Mouse (Mus musculus) T-helper 17 cell (primary cell): ENCODE measurements around the gene H2afv.
"Not testable (repeated sequence)": the region's sequence is repeated elsewhere in the genome, so short reads cannot be mapped to it uniquely, and the experiment has no call there.

Experiments
- in situ Hi-C, 2 experiments: fragments of 300-600 bp; cut with MboI, MseI; formaldehyde crosslinking; loops; 1 replicate in 1 of 2; 2 replicates in 1 of 2; pipeline ENCODE4 v1.15.1; 2025; ENCODE audit warnings: high pct_unique_total_duplicates in 2 of 2

Gene H2afv

GRCm38 (mm10) chr11:6471054-6471453, 26.8 kb upstream of the H2afv start:
- in situ Hi-C loops, result no loop called here

- in situ Hi-C loops, result no loop called here
Observed at GRCm38 (mm10) chr11:6468541-6468940, 24.3 kb upstream of the H2afv start.

GRCm38 (mm10) chr11:6465122-6465521, 20.9 kb upstream of the H2afv start:
- in situ Hi-C loops, result no loop called here

GRCm38 (mm10) chr11:6463159-6463837, 19.1 kb upstream of the H2afv start:
- in situ Hi-C loops, result no loop called here

DNA sequence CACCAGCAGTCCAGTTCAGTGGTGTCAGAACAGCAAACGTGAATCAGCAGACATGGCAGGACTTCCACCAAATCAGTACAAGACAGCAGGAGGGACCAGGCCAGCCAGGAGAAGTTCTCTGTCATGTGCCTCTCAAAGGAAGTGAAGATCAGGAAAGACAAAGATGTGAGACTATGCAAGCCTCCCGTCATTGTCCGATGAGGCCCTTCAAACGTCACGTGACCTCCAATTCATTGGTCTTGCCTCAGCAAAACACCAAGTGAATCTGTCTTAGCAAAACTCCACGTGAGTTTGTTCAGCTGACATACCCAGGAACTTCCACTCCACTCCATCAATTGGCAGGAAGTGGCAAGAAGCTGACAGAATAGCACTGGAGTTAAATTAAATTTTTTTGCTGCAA, 11.8 kb upstream of the H2afv start:
- in situ Hi-C loops, result no loop called here

DNA sequence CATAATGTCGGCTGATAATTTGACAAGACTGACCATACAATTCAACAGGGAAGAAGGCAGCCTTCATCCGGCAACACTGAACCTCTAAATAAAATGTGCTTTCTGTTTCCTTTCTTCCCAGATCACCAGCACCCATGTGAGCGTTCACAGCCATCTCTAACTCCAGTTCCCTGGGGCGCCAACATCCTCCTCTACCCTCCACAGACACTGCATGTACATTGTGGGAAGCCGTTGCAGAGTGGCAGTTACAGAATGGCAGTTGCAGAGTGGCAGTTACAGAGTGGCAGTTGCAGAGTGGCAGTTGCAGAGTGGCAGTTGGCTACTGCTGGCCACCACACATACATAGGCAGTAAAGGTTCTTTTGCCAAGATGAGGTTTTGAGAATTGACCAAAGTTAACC, 3.9 kb upstream of the H2afv start:
- in situ Hi-C loops, result not testable (repeated sequence)

GRCm38 (mm10) chr11:6447493-6447892, 3.2 kb upstream of the H2afv start:
- in situ Hi-C loops, result no loop called here

DNA sequence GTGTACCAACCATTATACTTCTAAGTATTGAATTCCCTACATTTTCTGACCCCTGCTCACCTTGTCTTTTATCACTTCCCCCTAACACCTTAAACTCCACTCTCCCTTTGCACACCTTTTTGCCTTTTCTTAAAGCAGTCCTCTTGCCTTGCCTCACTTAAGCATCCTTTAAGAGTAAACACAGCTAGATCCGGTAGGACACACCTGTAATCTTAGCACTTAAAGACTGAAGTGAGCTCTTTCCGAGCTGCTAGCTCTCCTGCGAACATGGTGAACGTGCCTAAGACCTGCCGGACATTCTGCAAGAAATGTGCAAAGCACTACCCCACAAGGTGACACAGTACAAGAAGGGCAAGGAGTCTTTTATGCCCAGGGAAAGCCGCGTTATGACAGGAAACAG, 1.7 kb upstream of the H2afv start:
- in situ Hi-C loops, result no loop called here

- in situ Hi-C loops, result no loop called here
Observed at GRCm38 (mm10) chr11:6445441-6445840, 1.2 kb upstream of the H2afv start.

DNA sequence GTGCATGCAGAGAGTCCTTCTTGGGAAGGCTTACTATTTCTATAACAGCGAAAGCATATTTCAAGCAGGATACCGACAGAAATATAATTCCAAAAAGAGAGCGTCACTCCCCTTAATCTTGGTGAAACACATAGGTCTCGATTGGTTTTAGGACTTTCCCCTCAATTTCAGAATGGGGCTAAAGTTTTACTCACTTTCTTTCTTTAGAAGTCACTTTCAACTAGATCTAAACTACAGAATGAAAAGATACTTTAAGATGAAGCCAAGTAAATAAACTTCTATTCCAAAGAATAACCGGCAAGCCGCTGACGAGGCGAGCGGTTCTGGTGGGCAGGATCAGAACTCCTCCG, 541 bp downstream of the H2afv start:
- in situ Hi-C loops, result no loop called here

DNA sequence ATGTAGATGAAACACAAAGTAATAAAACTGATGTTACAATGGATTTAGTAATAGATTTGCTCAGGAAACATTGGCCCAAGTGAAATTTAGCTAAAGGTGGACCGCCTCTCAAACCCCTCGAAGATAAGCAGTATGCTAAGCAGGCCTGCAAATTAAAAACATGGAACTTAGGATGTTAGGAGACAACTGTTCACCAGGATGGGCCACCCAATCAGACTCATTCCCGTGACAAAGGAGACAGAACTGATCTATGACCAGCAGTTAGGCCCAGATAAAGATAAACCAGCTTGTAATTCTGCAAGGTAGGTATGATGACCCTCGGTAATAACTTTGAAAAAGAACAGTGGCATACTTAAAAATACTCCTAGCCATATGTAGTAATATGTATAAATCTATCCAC, 1.1 kb downstream of the H2afv start:
- in situ Hi-C loops, result no loop called here

GRCm38 (mm10) chr11:6442566-6442965, 1.7 kb downstream of the H2afv start:
- in situ Hi-C loops, result no loop called here

GRCm38 (mm10) chr11:6440171-6440570, 4.1 kb downstream of the H2afv start:
- in situ Hi-C loops, result no loop called here

- in situ Hi-C loops, result no loop called here
Observed at GRCm38 (mm10) chr11:6437667-6438066, 6.6 kb downstream of the H2afv start.

GRCm38 (mm10) chr11:6436442-6436841, 7.8 kb downstream of the H2afv start:
- in situ Hi-C loops, result no loop called here

GRCm38 (mm10) chr11:6430186-6430585, 14.1 kb downstream of the H2afv start:
- in situ Hi-C loops, result no loop called here

DNA sequence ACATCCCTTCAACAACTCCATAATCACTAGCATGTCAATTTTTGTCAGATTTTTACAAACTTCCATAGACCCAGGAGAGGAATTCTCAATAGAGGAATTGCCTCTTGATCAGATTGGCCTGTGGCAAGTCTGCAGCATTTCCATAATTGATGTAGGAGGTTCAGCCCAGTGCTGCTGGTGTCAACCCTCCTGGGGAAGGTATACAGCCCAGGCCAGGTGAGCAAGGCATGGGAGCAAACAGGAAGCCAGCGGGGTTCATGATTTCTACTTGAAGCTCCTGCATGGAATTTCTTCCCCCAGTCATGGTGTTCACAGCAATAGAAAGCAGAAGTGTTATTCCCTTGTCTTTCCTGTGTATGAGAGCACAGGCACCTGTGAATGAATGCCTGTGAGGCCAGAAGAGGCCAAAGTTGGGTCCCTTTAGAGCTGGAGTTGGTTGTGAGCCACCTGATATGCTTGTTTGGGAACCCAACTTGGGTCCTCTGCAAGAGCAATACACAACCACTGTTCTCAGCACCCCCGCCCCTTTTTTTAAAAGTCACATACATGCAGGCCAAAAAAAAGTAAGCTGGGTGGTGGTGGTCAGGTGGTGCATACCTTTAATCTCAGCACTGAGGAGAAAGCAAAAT, 23.4 kb downstream of the H2afv start:
- in situ Hi-C loops, result no loop called here

DNA sequence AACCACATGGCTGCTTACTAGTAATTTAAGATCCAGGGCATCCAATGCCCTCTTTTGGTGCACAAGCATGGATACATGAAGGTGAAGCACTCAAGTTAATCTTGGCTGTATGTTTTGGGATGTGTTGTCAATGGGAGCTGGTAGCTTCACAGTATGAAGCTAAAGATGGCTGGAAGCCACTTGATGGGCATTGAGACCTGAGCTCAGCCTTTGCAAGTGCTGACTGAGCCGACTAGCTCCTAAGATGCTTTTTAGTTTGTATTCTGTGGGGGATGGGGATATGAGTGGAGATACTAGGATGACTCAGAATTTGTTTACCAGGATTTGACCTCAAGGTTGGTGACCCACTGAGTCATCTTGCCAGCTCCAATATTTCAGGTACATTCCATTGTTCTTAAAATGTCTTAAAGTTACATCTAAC, 23.9 kb downstream of the H2afv start:
- in situ Hi-C loops, result no loop called here

DNA sequence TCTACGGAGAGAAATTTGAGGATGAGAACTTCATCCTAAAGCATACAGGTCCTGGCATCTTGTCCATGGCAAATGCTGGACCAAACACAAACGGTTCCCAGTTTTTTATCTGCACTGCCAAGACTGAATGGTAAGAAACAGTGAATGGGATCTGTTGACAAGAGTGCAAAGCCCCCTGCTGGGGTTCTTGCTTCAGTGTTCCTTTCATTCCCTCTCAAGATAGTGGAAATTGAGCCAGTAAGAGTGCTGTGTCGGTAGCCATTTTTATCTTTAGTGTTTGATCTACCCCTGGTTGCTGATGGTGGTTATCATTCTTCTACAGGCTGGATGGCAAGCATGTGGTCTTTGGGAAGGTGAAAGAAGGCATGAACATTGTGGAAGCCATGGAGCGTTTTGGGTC, 25.1 kb downstream of the H2afv start:
- in situ Hi-C loops, result not testable (repeated sequence)

- in situ Hi-C loops, result no loop called here
Observed at GRCm38 (mm10) chr11:6418751-6419150, 25.5 kb downstream of the H2afv start.

DNA sequence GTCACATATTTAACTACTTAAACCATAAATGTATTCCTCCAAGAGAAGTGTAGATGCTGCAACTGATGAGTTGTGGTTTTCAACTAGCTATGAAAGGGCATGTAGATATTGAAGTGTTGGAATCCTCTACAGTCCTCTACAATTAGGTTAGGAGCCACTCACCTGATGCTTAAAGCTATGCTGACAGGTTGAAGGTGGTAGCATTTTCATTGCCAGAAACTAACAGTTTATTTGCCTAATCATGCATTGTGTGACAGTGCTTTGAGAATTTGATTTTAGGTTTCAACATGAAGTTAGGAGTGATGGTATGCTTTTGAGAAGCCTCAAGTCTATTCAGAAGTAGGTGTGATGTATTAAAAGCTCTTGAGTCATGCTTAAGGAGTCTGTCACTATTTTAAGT, 26.8 kb downstream of the H2afv start:
- in situ Hi-C loops, result no loop called here

DNA sequence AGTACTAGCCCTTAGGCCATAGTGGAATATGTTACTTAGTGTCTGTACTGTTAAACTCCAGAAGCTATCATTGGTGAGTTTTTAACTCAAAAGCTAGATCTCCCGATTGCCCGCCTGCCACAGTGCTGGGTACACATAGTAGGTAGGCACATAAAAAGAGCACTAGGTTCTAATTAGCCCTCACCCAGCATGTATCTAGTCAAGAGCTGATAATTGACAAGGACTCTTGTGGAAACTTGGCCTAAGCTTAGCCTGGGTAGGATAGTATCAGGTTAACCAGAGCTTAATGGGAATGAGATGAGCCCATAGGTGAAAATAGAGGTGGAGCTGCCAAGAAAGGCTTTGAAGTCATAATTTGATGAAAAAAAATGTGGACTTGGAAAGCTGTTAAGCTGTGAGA, 27.2 kb downstream of the H2afv start:
- in situ Hi-C loops, result no loop called here

- in situ Hi-C loops, result no loop called here
Observed at GRCm38 (mm10) chr11:6416405-6417034, 27.7 kb downstream of the H2afv start.
